Mouse (Mus musculus) olfactory bulb, adult 2 months (tissue): Measurements from ENCODE around the gene Rreb1. TPM values are rescaled to one million over a fixed set of nuclear protein-coding genes. Genes with fewer than 3 reads are reported as not detected.
A peak's percentile ranks its signal among the peaks of the same experiment; 100 is the strongest.

ENCODE experiments used
- H3K27ac ChIP-seq: fragments of 200-500 bp; 2 replicates; pipeline ENCODE4 v1.5.1; 2012; ENCODE audit warnings: low read depth, low read length; ENCODE audit not compliant: insufficient read depth
- H3K4me1 ChIP-seq: fragments of 200-500 bp; 2 replicates; pipeline ENCODE4 v1.6.1; 2012; ENCODE audit warnings: low read length; ENCODE audit not compliant: control insufficient read depth, insufficient read depth
- H3K4me3 ChIP-seq: fragments of 200-500 bp; 2 replicates; pipeline ENCODE4 v1.5.1; 2012; ENCODE audit warnings: mild to moderate bottlenecking, low read depth, low read length, moderate library complexity; ENCODE audit not compliant: insufficient read depth
- CTCF ChIP-seq: fragments of 200-500 bp; IDR thresholded peaks from 2 replicates; pipeline ENCODE4 v1.5.1; 2012; ENCODE audit warnings: low read depth, mild to moderate bottlenecking, low read length, moderate library complexity; ENCODE audit not compliant: insufficient read depth
- POLR2A ChIP-seq: fragments of 200-500 bp; IDR thresholded peaks from 2 replicates; pipeline ENCODE4 v1.6.1; 2012; ENCODE audit warnings: mild to moderate bottlenecking, low read depth, low read length, moderate library complexity; ENCODE audit not compliant: insufficient read depth
- WGBS: fragments of 180-500 bp; shearing (Covaris S2); methylation state at CpG from one replicate; pipeline ENCODE4 v1.1.7; 2018; 5-methylcytosine and 5-hydroxymethylcytosine counted together
- polyA plus RNA-seq: library from polyadenylated mRNA; stranded (reverse); fragments of >200 nt; gene quantifications from 2 replicates; pipeline ENCODE4 v1.2.4, GENCODE M21; 2012; ENCODE audit warnings: low replicate concordance; ENCODE audit not compliant: missing spikeins, insufficient read depth, insufficient read length

Gene Rreb1
- polyA plus RNA-seq, 1 experiment = not detected

DNA sequence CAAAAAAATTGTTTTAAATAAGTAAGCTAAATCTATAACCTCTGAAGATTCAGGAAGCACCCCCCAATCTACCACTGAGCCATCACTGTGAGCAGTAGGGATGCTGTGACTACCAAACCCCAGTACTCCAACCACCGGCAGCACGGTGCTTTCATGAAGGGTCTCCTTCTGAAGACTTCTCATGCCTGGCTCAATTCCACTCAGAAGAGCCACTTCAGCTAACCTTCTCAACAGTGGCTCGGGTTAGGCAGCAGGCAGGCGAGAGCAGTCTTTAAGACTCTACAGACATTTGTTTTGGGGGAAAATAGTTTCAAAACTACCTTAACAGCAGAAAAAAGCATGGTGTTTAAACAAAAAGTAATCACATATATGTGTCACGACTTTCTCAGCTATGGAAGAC lies 202.9 kb downstream of the Rreb1 start:
- H3K27ac ChIP-seq = no peak overlapping the region
- no peak overlapping the region for H3K4me3 ChIP-seq
- H3K4me1 ChIP-seq = no peaks in the 10 kb centered on the region; the same call in 1 of the 2 replicates
- TF ChIP-seq POLR2A (no peak), CTCF (no peak)
- 93% methylated on average over 5 of the region's 5 CpGs for WGBS

DNA sequence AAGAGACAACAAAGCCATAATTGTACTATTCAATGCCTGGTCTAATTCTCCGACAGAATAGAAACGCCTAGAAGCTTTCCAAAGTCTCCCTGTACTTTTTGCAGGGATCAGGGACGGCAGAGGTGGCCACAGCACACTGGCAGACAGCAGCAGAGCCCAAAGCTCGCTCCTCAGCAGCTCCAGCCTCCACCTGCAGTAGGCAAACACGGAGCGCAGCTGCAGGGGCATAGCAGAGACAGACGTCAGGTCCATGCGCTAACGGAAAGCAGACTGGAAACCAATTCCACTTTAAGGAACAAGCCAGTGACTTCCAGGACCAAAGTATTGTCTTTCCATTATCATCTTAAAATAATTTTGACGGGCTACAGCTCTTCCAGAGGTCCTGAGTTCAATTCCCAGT lies 208.0 kb downstream of the Rreb1 start:
- TF ChIP-seq POLR2A (no peak), CTCF (no peak)
- no peaks in the 10 kb centered on the region; the same call in 1 of the 2 replicates for H3K4me1 ChIP-seq
- 63% methylated on average over 10 of the region's 10 CpGs for WGBS
- no peak overlapping the region for H3K27ac ChIP-seq
- H3K4me3 ChIP-seq = no peak overlapping the region

DNA sequence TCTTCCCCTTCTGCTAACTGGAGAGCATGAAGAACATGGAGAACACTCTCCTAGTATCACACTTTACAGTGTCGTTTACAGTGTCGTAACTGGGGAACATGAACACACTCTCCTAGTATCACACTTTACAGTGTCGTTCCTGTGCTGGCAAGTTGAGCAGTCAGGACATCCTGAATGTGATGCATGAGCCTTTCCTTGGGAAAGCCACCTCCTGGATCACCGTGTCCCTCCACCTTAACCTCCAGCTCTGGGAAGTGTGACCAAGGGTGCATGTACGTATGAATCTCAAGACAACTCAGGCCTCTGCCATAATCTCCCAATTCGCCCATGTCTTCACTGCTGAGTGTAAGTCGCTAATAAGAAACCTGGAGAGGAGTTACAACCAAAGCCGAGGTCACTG lies 211.5 kb downstream of the Rreb1 start:
- Histone ChIP-seq H3K4me3 (no peak overlapping the region), H3K4me1 (peaks cover 3% of the 10 kb centered on the region), H3K27ac (no peak overlapping the region)
- TF ChIP-seq CTCF (no peak), POLR2A (no peak)
- WGBS = 93% methylated on average over 8 of the region's 8 CpGs

DNA sequence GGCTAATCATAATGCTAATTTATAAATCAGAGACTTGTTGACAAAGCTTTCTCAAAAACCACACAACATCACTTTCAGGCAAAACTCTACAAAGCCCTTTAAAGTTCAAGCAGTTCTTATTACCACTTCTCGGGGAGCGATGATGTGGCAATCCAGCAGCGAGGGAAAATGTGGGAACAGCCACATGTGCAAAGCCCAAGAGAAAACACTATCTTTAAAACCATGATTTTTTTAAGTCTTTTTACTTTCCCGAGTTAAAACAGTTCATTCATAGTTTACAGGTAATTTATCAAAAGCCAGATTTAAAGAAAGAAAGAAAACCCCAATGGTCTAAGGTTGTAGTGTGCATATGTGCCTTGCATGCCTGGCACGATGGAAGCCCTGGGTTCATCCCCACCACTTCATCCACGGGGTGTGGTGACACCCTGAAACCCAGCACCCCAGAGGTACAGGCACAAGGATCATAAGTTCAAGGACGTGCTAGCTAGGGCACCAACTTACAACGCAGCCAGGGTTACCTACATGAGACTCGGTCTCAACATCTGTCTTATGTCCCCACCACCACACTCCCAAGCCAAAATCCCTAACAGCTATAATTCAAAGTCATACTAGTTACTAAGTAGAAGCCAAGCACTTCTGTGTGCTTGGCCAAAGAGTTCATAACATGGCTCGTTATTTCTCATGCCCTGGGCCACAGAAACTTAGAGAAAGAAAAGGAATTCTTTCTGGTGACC lies 214.6 kb downstream of the Rreb1 start:
- peak overlapping the region; percentile 35 for H3K4me3 ChIP-seq
- peaks cover 3% of the 10 kb centered on the region for H3K4me1 ChIP-seq
- WGBS = 6% methylated on average over 10 of the region's 10 CpGs
- TF ChIP-seq CTCF = no peak
- no peak for TF ChIP-seq POLR2A
- no peak overlapping the region for H3K27ac ChIP-seq

DNA sequence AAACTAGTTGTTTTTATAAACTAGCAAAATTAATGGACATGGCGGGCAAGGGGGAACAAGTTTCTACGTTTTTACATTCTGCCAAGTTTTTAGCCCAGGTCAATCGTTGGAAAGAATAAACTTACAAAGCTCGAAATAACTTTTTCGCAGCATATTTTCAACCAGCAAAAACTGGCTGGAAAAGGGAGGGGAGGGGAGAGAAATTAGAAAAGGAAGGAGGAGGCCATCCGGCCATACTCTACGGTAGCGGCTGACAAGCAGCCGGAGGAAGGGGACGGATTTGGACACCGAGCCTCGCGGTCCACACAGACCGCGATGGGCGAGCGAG lies 215.1 kb downstream of the Rreb1 start:
- WGBS = under 1% methylated on average over 17 of the region's 17 CpGs
- Histone ChIP-seq H3K27ac (0 out of 2 replicates have a peak overlapping the region, but pooled peaks have one; percentile 46), H3K4me3 (peak overlapping the region; percentile 92), H3K4me1 (peaks cover 3% of the 10 kb centered on the region)
- TF ChIP-seq POLR2A = no peak
- TF ChIP-seq CTCF = no peak

DNA sequence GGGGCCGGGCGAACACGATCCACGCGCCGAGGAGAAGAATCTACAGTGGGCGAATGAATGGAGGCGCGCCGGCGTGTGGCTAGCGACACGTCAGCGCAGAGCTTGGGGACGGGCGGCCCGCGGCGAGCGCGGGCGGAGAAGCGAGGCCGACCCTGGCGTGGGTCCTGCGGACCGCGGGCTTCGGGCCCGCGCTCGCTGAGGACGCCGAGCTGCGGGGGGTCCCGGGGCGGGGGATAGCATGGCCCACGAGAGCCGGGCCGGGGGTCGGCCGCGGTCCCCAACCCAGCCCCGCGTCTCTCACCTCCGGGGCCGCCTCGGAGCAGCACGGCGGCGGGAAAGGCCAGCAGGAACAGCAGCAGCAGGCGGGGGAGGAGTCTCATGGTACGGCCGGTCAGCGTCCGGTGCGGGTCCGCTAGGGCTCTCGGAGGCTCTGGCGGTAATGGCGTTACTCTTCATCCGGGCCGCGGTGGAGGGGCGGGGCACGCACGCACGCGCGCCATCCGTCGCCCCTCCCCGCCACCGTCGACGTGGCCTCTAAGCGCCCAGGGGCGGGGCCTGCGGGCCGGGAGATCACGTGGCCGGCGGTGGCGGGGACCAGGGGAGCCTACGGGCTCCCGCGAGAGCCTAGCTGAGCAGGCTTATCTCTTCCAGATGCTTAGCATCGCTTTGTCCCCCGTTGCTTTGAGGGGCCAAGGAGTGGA lies 215.7 kb downstream of the Rreb1 start, which contains the start of gene Ssr1:
Gene Ssr1 (minus strand): TSS at position 514 of the 701 bp plus-strand sequence.
- 0 out of 2 replicates have a peak within 1 kb of the TSS, but pooled peaks have one; percentile 46 for H3K27ac ChIP-seq
- TF ChIP-seq CTCF (0 out of 2 replicates have a peak, but pooled peaks have one; percentile 9), POLR2A (peak; percentile 91)
- peak within 1 kb of the TSS; percentile 92 for H3K4me3 ChIP-seq
- H3K4me1 ChIP-seq = peaks cover 3% of the 10 kb centered on the region
- WGBS = under 1% methylated on average over 89 of the region's 89 CpGs

DNA sequence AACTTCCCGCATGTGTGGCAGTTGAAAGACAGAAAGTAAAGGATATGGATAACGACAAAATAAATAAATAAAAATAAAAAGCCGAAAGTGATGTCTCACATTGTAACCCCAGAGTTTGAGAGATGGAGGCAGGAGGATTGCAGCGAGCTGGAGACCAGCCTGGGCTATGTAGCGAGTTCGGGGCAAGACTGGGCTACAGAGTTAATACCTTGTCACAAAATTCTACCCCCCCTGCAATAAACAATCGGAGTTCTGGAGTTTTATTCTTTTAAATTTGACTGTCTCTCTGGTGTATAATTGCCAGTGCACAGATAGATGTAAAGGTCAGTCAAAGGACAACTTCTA lies 216.2 kb downstream of the Rreb1 start:
- Histone ChIP-seq H3K4me3 (peak overlapping the region; percentile 92), H3K4me1 (peaks cover 3% of the 10 kb centered on the region), H3K27ac (no peak overlapping the region)
- WGBS = 9% methylated on average over 7 of the region's 7 CpGs
- TF ChIP-seq CTCF (no peak), POLR2A (no peak)

DNA sequence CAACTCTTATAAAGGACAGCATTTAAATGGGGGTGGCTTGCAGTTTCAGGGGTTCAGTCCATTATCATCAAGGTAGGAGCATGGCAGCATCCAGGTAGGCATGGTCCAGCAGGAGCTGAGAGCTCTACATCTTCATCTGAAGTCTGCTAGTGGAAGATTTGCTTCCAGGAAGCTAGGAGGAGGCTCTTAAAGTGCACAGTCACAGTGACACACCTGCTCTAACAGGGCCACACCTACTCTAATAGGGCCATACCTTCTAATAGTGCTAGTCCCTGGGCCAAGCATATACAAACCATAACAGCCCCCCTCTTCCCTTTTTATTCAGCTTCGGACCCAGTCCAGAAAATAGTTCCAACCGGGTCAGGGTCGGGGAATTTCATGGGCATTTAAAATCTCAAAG lies 221.5 kb downstream of the Rreb1 start:
- no peak overlapping the region for H3K27ac ChIP-seq
- no peaks in the 10 kb centered on the region for H3K4me1 ChIP-seq
- no peak overlapping the region for H3K4me3 ChIP-seq
- WGBS = 93% methylated on average over 3 of the region's 3 CpGs
- TF ChIP-seq POLR2A (no peak), CTCF (no peak)

Other genes with a start within 250 kb of the Rreb1 start
- gene Ssr1, start 215.8 kb downstream of the Rreb1 start, polyA plus RNA-seq = 114 and 188 TPM in 2 replicates